Mouse (Mus musculus): ENCODE measurements around the gene Suclg1. TPM values are rescaled to one million over a fixed set of nuclear protein-coding genes. Genes with fewer than 3 reads are reported as not detected.

The Suclg1 gene
- polyA plus RNA-seq (2014; fragmentation: Illumina TruSeq; extraction: RNeasy Lipid Tissue Mini Kit (QIAGEN cat#74804); ENCODE audit: low read depth, low replicate concordance) = 257 TPM

DNA sequence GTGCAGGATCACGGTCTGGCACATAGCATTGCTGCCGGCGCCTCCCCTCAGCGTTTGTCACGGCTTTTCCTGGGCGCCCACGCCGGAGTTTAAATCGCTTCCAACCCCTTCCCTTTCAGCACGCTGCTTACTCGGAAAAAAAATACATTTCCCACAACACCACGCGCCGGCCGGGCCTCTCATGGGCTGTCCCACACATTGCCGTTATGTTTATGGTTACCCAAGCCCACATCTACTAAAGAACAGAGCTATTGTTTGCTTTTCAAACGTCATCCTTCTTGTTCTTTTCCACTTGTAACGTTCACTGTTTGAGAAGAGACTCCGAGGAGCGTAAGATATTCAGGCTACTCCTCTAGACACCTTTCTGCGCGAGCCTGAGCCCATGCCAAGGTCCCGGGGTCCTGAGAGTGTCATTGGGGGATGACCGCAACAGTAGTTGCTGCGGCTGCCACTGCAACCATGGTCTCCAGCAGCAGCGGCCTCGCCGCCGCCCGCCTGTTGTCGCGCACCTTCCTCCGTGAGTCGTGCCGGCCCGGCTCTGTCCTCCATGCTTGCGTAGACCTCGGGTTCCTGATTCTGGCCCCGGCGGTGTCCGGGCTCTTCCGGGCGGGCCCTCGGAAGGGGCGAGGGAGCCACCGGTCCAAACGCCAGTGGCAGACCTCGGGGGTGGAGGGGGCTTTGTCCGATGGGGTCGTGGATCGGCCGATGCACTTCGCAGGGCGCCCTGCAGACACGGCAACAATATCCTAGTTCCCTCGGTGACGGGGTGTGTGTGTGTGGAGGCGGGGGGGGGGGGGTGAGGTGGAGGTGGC, at the start of gene Suclg1:
Gene Suclg1, plus strand, starts transcription at position 146 of the 812 bp plus-strand sequence.

GRCm38 (mm10) chr6:73221189-73221957, 26.8 kb upstream of the Suclg1 start, which contains the start of gene Dnah6:
Dnah6 (minus strand) TSS chr6:73221651.

Other genes with a start within 250 kb of the Suclg1 start
- not detected for gene Dnah6, start 26.7 kb upstream of the Suclg1 start, polyA plus RNA-seq (2014; fragmentation: Illumina TruSeq; extraction: RNeasy Lipid Tissue Mini Kit (QIAGEN cat#74804); ENCODE audit: low read depth, low replicate concordance)
- not detected for gene 4931417E11Rik, start 221.3 kb downstream of the Suclg1 start, polyA plus RNA-seq (2014; fragmentation: Illumina TruSeq; extraction: RNeasy Lipid Tissue Mini Kit (QIAGEN cat#74804); ENCODE audit: low read depth, low replicate concordance)

All from kidney, adult 10 weeks (tissue).